Mouse (Mus musculus): Measurements from ENCODE around the gene Lrrc17.
"Not testable (repeated sequence)": the region's sequence is repeated elsewhere in the genome, so short reads cannot be mapped to it uniquely, and the experiment has no call there.

The Lrrc17 gene

GRCm38 (mm10) chr5:21542226-21542625 is 1.1 kb upstream of the Lrrc17 start:
- DNase-seq (ENCODE audit: low read depth, low spot score): no peak

DNA sequence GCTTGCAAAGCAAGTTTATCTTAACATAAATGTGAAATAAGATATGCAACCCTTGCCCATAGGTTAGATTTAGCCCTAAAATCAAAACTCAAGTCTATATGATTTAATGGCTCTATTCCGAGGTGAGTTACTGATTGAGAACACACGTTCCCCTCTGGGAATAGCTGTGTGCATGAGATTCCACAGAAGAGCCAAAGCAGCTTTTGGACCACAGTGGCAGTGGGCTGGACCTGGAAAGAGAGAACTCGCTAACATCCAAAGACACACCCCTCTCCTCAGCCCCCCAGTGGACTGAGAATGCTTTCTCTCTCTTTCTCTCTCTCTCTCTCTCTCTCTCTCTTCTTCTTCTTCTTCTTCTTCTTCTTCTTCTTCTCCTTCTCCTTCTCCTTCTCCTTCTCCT is 1.5 kb downstream of the Lrrc17 start:
- DNase-seq (ENCODE audit: low read depth, low spot score): no peak

GRCm38 (mm10) chr5:21545227-21545626 is 1.9 kb downstream of the Lrrc17 start:
- DNase-seq (ENCODE audit: low read depth, low spot score): no peak

- no peak for DNase-seq (ENCODE audit: low read depth, low spot score)
Observed at GRCm38 (mm10) chr5:21545786-21546185, 2.4 kb downstream of the Lrrc17 start.

GRCm38 (mm10) chr5:21547005-21547404 is 3.6 kb downstream of the Lrrc17 start:
- DNase-seq (ENCODE audit: low read depth, low spot score): no peak

GRCm38 (mm10) chr5:21553685-21554084 is 10.3 kb downstream of the Lrrc17 start:
- no peak for DNase-seq (ENCODE audit: low read depth, low spot score)

DNA sequence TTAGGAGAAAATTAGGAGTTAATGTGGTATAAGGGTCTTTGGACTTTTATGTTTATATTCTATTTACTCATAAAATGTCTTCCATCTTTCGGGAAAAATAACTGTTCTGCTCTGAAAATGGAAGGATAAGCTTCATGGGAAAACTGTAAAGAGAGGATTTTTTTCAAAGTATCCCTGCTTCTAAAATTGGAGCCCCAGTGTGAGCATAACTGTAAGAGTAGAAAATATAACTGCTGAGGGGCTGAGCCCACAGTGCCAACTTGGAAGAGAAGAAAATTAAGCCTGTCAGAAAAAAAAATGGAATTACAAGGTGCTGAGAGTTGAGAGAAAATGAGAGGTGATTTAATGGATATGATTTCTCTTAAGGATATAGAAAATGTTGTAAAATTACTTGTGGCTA is 11.4 kb downstream of the Lrrc17 start:
- DNase-seq (ENCODE audit: low read depth, low spot score): peak; percentile 20

DNA sequence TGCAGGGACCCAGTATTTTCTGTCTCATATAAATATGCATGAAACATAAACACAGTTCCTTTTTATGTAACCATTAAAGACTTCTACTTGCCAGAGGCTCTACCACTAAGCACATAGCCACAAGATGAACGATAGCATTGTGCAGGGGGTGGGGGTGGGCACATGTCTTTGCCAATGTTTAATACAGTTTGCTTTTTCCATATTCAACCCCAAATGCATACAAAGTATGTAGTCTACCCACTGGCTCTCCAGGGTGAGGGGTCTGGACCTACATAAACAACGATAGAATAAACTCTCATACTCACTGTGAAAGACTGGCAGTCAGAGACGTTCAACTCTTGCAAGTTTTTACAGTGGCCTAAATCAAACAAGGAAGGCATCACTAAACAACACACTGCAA is 13.1 kb downstream of the Lrrc17 start:
- DNase-seq (ENCODE audit: low read depth, low spot score): no peak

GRCm38 (mm10) chr5:21563936-21564335 is 20.6 kb downstream of the Lrrc17 start:
- DNase-seq (ENCODE audit: low read depth, low spot score): no peak

- peak; percentile 71 for DNase-seq (ENCODE audit: low read depth, low spot score)
Observed at GRCm38 (mm10) chr5:21565392-21566065, 22.2 kb downstream of the Lrrc17 start.

DNA sequence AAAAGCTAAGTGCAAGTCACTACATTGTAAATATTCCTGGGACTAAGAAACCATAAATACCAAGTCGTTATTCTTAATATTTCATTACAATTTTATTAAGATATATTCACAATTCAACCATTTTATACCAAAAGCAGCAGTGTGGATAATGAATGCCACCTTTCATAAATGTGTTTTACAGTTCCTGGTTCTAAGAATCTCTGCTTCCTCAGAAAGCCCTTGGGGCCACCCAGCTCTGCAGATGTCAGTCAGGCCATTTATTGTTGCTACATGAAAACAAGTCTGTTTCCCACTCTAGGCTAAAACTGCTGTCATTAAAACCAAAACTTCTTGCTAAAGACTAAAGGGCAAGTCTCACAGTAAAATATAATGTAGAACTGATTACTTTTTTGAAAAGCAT is 24.4 kb downstream of the Lrrc17 start:
- no peak for DNase-seq (ENCODE audit: low read depth, low spot score)

- peak; percentile 71 for DNase-seq (ENCODE audit: low read depth, low spot score)
Observed at GRCm38 (mm10) chr5:21572764-21573416, 29.5 kb downstream of the Lrrc17 start.

- DNase-seq (ENCODE audit: low read depth, low spot score): no peak
Observed at GRCm38 (mm10) chr5:21574386-21575209, 31.2 kb downstream of the Lrrc17 start.

GRCm38 (mm10) chr5:21575210-21575550 is 31.8 kb downstream of the Lrrc17 start:
- no peak for DNase-seq (ENCODE audit: low read depth, low spot score)

- DNase-seq (ENCODE audit: low read depth, low spot score): no peak
Observed at GRCm38 (mm10) chr5:21578136-21578535, 34.8 kb downstream of the Lrrc17 start.

GRCm38 (mm10) chr5:21586763-21587162 is 43.4 kb downstream of the Lrrc17 start:
- peak; percentile 54 for DNase-seq (ENCODE audit: low read depth, low spot score)

- DNase-seq (ENCODE audit: low read depth, low spot score): no peak
Observed at GRCm38 (mm10) chr5:21587683-21588082, 44.3 kb downstream of the Lrrc17 start.

- DNase-seq (ENCODE audit: low read depth, low spot score): no peak
Observed at GRCm38 (mm10) chr5:21588220-21588619, 44.9 kb downstream of the Lrrc17 start.

DNA sequence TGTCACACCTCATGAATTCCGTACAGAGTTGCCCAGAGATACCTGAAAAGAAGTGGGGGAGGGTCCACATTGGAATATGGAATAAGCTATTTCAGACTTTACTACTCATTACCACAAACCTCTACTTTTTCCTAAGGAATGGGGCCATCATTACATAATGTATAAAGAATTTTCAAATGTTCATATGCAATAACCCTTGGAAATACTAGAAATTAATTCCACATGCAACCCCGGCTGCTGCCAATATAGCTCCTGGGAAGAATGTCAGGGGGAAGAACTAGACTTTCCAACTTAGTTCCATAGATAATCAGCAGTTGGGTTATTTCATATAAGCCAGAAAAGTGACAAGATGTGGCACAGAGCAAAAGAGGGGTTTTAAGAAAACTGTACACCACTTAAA is 48.7 kb downstream of the Lrrc17 start:
- DNase-seq (ENCODE audit: low read depth, low spot score): no peak

- peak; percentile 51 for DNase-seq (ENCODE audit: low read depth, low spot score)
Observed at GRCm38 (mm10) chr5:21593201-21593709, 49.9 kb downstream of the Lrrc17 start.

GRCm38 (mm10) chr5:21599536-21599935 is 56.2 kb downstream of the Lrrc17 start:
- not testable (repeated sequence) for DNase-seq (ENCODE audit: low read depth, low spot score)

DNA sequence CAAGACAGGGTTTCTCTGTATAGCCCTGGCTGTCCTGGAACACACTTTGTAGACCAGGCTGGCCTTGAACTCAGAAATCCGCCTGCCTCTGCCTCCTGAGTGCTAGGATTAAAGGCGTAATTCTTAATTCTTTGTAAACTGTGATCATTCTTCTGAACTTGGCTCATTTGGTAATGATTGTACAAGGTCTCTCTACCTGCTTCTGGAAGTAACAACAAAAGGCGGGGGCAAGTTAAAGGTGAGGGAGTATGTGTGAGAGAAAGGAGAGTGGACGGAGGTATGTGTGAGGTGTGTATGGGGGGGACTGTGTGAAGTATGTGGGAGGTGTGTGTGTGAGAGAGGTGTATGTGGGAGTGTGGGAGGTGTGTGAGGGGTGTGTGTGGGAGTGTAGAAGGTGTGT is 56.6 kb downstream of the Lrrc17 start:
- no peak for DNase-seq (ENCODE audit: low read depth, low spot score)

Data from brain, adult 2 months (tissue).